Mouse (Mus musculus) E14TG2a.4 (cell line): ENCODE results near the gene Selenoh.

Experiments
- CTCF ChIP-seq: conservative IDR thresholded peaks from 2 replicates; pipeline ENCODE4 v1.5.1; 2014; ENCODE audit warnings: low read length
- NANOG ChIP-seq: IDR thresholded peaks from 2 replicates; pipeline ENCODE4 v1.6.1; 2014; ENCODE audit warnings: borderline replicate concordance, low read length, mixed read lengths

- no peak for TF ChIP-seq CTCF
- no peak for TF ChIP-seq NANOG
Measured at GRCm38 (mm10) chr2:84650464-84651195, 19.9 kb downstream of the Selenoh start, which contains the start of gene Ctnnd1.
